Mouse (Mus musculus): ENCODE data around the gene Ugt1a5. TPM values are rescaled to one million over a fixed set of nuclear protein-coding genes. Genes with fewer than 3 reads are reported as not detected.

Ugt1a5 gene
- total and polyA plus RNA-seq, 3 experiments = not detected

- H3K9me3 ChIP-seq (replicated peaks; ENCODE audit: insufficient read depth, low read length) = no peaks in the 10 kb centered on the region
- no peaks in the 10 kb centered on the region for H3K36me3 ChIP-seq (ENCODE audit: control insufficient read depth in 1 of 2, insufficient read depth in 2 of 2, low read length in 2 of 2)
- DNase-seq (ENCODE audit: low read depth, low spot score) = no peak
- no peak overlapping the region for H3K4me3 ChIP-seq (ENCODE audit: control insufficient read depth in 1 of 2, insufficient read depth in 1 of 2, low read depth in 2 of 2, low read length in 2 of 2)
- no peaks in the 10 kb centered on the region for H3K79me2 ChIP-seq (ENCODE audit: control insufficient read depth, insufficient read depth, low read length, poor library complexity)
- TF ChIP-seq HCFC1 (IDR thresholded peaks at IDR 0.05; ENCODE audit: low read depth, low read length) (no peak), POLR2A (IDR thresholded peaks at IDR 0.05; ENCODE audit: control insufficient read depth in 1 of 2, insufficient read depth in 1 of 2, low read depth in 1 of 2, low read length in 2 of 2, poor library complexity in 1 of 2) (no peak), SMC3 (IDR thresholded peaks at IDR 0.05; ENCODE audit: low read depth, low read length) (no peak), CHD2 (IDR thresholded peaks at IDR 0.05; ENCODE audit: low read length) (no peak), RCOR1 (IDR thresholded peaks at IDR 0.05; ENCODE audit: low read depth, low read length) (no peak), ELF1 (IDR thresholded peaks at IDR 0.05; ENCODE audit: low read depth, low read length) (no peak), NRF1 (IDR thresholded peaks at IDR 0.05; ENCODE audit: insufficient read depth, low read depth, low read length, poor library complexity, severe bottlenecking) (no peak), POLR2AphosphoS5 (IDR thresholded peaks at IDR 0.05; ENCODE audit: borderline replicate concordance, low read depth, low read length) (no peak), BHLHE40 (IDR thresholded peaks at IDR 0.05; ENCODE audit: borderline replicate concordance, low read depth, low read length) (no peak), ETS1 (IDR thresholded peaks at IDR 0.05; ENCODE audit: low read depth, low read length) (no peak), JUND (IDR thresholded peaks at IDR 0.05; ENCODE audit: low read depth, low read length) (no peak), POLR2AphosphoS2 (IDR thresholded peaks at IDR 0.05; ENCODE audit: low read length) (no peak)
- H3K27ac ChIP-seq (ENCODE audit: control insufficient read depth, low read depth, low read length) = no peak overlapping the region
- H3K27me3 ChIP-seq (ENCODE audit: control insufficient read depth in 1 of 2, insufficient read depth in 2 of 2, low read length in 2 of 2) = no peaks in the 10 kb centered on the region; a peak in 1 of 4 replicates
- no peaks in the 10 kb centered on the region for H3K4me1 ChIP-seq (ENCODE audit: control insufficient read depth in 1 of 2, insufficient read depth in 2 of 2, low read length in 2 of 2)
- H3K9ac ChIP-seq (ENCODE audit: control insufficient read depth, low read depth, low read length, poor library complexity, severe bottlenecking) = no peak overlapping the region
Observed at GRCm38 (mm10) chr1:88179657-88180056, 13.8 kb downstream of the Ugt1a5 start.

GRCm38 (mm10) chr1:88186325-88186935, 20.6 kb downstream of the Ugt1a5 start:
- no peak for DNase-seq (ENCODE audit: low read depth, low spot score)
- Histone ChIP-seq H3K79me2 (ENCODE audit: control insufficient read depth, insufficient read depth, low read length, poor library complexity) (no peaks in the 10 kb centered on the region), H3K27me3 (ENCODE audit: control insufficient read depth in 1 of 2, insufficient read depth in 2 of 2, low read length in 2 of 2) (no peaks in the 10 kb centered on the region), H3K4me1 (ENCODE audit: control insufficient read depth in 1 of 2, insufficient read depth in 2 of 2, low read length in 2 of 2) (no peaks in the 10 kb centered on the region), H3K4me3 (ENCODE audit: control insufficient read depth in 1 of 2, insufficient read depth in 1 of 2, low read depth in 2 of 2, low read length in 2 of 2) (no peak overlapping the region), H3K9ac (ENCODE audit: control insufficient read depth, low read depth, low read length, poor library complexity, severe bottlenecking) (no peak overlapping the region), H3K27ac (ENCODE audit: control insufficient read depth, low read depth, low read length) (no peak overlapping the region), H3K9me3 (replicated peaks; ENCODE audit: insufficient read depth, low read length) (no peaks in the 10 kb centered on the region), H3K36me3 (ENCODE audit: control insufficient read depth in 1 of 2, insufficient read depth in 2 of 2, low read length in 2 of 2) (no peaks in the 10 kb centered on the region)
- TF ChIP-seq MYB (IDR thresholded peaks at IDR 0.05; ENCODE audit: low read depth, low read length) (no peak), POLR2AphosphoS2 (IDR thresholded peaks at IDR 0.05; ENCODE audit: low read length) (no peak), KAT2A (conservative IDR thresholded peaks at IDR 0.05; ENCODE audit: low read depth, low read length) (no peak), SMC3 (IDR thresholded peaks at IDR 0.05; ENCODE audit: low read depth, low read length) (no peak), MAZ (IDR thresholded peaks at IDR 0.05; ENCODE audit: low read depth, low read length) (no peak), SIN3A (IDR thresholded peaks at IDR 0.05; ENCODE audit: low read length) (no peak), ZMIZ1 (IDR thresholded peaks at IDR 0.05; ENCODE audit: low read depth, low read length) (no peak)
